Mouse (Mus musculus) MEL (cell line): ENCODE measurements at regions not wholly inside any gene's neighbourhood (a gene's known extent, or its start where the extent isn't known, plus 50 kb on each side); places are given as distances from the start of the nearest gene placed in this dataset.

ENCODE experiments used
- DNase-seq: peaks from one replicate; pipeline ENCODE4 v3.0.0; 2011; ENCODE audit warnings: low read depth, low spot score
- H3K27ac ChIP-seq: 2 replicates; pipeline ENCODE4 v1.5.1; 2012; ENCODE audit warnings: low read depth, mild to moderate bottlenecking, control low read depth, low read length, moderate library complexity; ENCODE audit not compliant: control insufficient read depth
- H3K27me3 ChIP-seq, 2 experiments: fragments of 150-350 bp in 1 of 2; sonication (generic) in 1 of 2; 2 replicates each; pipeline ENCODE4 v1.6.1; 2012; ENCODE audit warnings: low read length in 2 of 2, mild to moderate bottlenecking in 2 of 2, improper control_type of control experiment in 1 of 2, moderate library complexity in 1 of 2; ENCODE audit not compliant: insufficient read depth in 2 of 2, control insufficient read depth in 1 of 2
- H3K36me3 ChIP-seq, 2 experiments: 2 replicates each; pipeline ENCODE4 v1.6.1; 2012 to 2014; ENCODE audit warnings: low read length in 2 of 2, improper control_type of control experiment in 1 of 2, inconsistent platforms in 1 of 2, mild to moderate bottlenecking in 1 of 2; ENCODE audit not compliant: insufficient read depth in 2 of 2, control insufficient read depth in 1 of 2
- H3K4me1 ChIP-seq, 2 experiments: fragments of 150-350 bp in 1 of 2; sonication (generic) in 1 of 2; 2 replicates each; pipeline ENCODE4 v1.6.1; 2012; ENCODE audit warnings: low read length in 2 of 2, improper control_type of control experiment in 1 of 2, mild to moderate bottlenecking in 1 of 2; ENCODE audit not compliant: insufficient read depth in 2 of 2, control insufficient read depth in 1 of 2
- H3K4me3 ChIP-seq, 2 experiments: fragments of 150-350 bp in 1 of 2; sonication (generic) in 1 of 2; 2 replicates each; pipeline ENCODE4 v1.5.1; 2012; ENCODE audit warnings: low read depth in 2 of 2, low read length in 2 of 2, mild to moderate bottlenecking in 2 of 2, moderate library complexity in 2 of 2, control low read depth in 1 of 2, improper control_type of control experiment in 1 of 2; ENCODE audit not compliant: control insufficient read depth in 1 of 2, insufficient read depth in 1 of 2
- H3K79me2 ChIP-seq: 2 replicates; pipeline ENCODE4 v1.6.1; 2012; ENCODE audit warnings: mild to moderate bottlenecking, low read length, moderate library complexity; ENCODE audit not compliant: control insufficient read depth, poor library complexity, insufficient read depth
- H3K9ac ChIP-seq: 2 replicates; pipeline ENCODE4 v1.6.1; 2012; ENCODE audit warnings: low read depth, mild to moderate bottlenecking, control low read depth, low read length, moderate library complexity; ENCODE audit not compliant: control insufficient read depth, poor library complexity, severe bottlenecking
- H3K9me3 ChIP-seq: fragments of 150-350 bp; sonication (generic); replicated peaks from 2 replicates; pipeline ENCODE4 v1.6.1; 2012; ENCODE audit warnings: mild to moderate bottlenecking, low read length, improper control_type of control experiment, moderate library complexity; ENCODE audit not compliant: insufficient read depth
- BHLHE40 ChIP-seq: IDR thresholded peaks from 2 replicates; pipeline ENCODE4 v1.6.1; 2012; ENCODE audit warnings: low read depth, mild to moderate bottlenecking, inconsistent platforms, low read length, improper control_type of control experiment, borderline replicate concordance
- CHD1 ChIP-seq: IDR thresholded peaks from 2 replicates; pipeline ENCODE4 v1.6.1; 2012; ENCODE audit warnings: low read depth, mild to moderate bottlenecking, inconsistent platforms, low read length, improper control_type of control experiment
- CTCF ChIP-seq, 3 experiments: IDR thresholded peaks in 2 of 3; conservative IDR thresholded peaks in 1 of 3; 2 replicates each; pipeline ENCODE4 v1.5.1; 2011 to 2012; ENCODE audit warnings: low read length in 3 of 3, low read depth in 2 of 3, mild to moderate bottlenecking in 2 of 3, improper control_type of control experiment in 1 of 3, inconsistent platforms in 1 of 3, mixed read lengths in 1 of 3, moderate library complexity in 1 of 3; ENCODE audit not compliant: control insufficient read depth in 1 of 3, insufficient read depth in 1 of 3, poor library complexity in 1 of 3, severe bottlenecking in 1 of 3
- ELF1 ChIP-seq: IDR thresholded peaks from 2 replicates; pipeline ENCODE4 v1.6.1; 2014; ENCODE audit warnings: low read depth, mild to moderate bottlenecking, inconsistent platforms, low read length, improper control_type of control experiment, moderate library complexity
- GABPA ChIP-seq: IDR thresholded peaks from 2 replicates; pipeline ENCODE4 v1.6.1; 2012; ENCODE audit warnings: low read depth, mild to moderate bottlenecking, inconsistent platforms, low read length, improper control_type of control experiment, moderate library complexity
- GATA1 ChIP-seq: IDR thresholded peaks from 2 replicates; pipeline ENCODE4 v1.6.1; 2011; ENCODE audit warnings: low read depth, low read length, improper control_type of control experiment
- HCFC1 ChIP-seq: IDR thresholded peaks from 2 replicates; pipeline ENCODE4 v1.6.1; 2012; ENCODE audit warnings: low read depth, mild to moderate bottlenecking, inconsistent platforms, low read length, improper control_type of control experiment, moderate library complexity
- KAT2A ChIP-seq: conservative IDR thresholded peaks from 2 replicates; pipeline ENCODE4 v1.6.1; 2012; ENCODE audit warnings: low read depth, low read length, improper control_type of control experiment, inconsistent platforms
- MAX ChIP-seq: IDR thresholded peaks from 2 replicates; pipeline ENCODE4 v1.6.1; 2011; ENCODE audit warnings: low read length, improper control_type of control experiment
- MXI1 ChIP-seq: IDR thresholded peaks from 2 replicates; pipeline ENCODE4 v1.6.1; 2011; ENCODE audit warnings: mild to moderate bottlenecking, low read depth, low read length, improper control_type of control experiment
- MYB ChIP-seq: IDR thresholded peaks from 2 replicates; pipeline ENCODE4 v1.6.1; 2011; ENCODE audit warnings: mild to moderate bottlenecking, low read depth, low read length, improper control_type of control experiment
- MYC ChIP-seq: IDR thresholded peaks from 2 replicates; pipeline ENCODE4 v1.6.1; 2011; ENCODE audit warnings: low read depth, mild to moderate bottlenecking, low read length, improper control_type of control experiment, moderate library complexity
- NELFE ChIP-seq: IDR thresholded peaks from 2 replicates; pipeline ENCODE4 v1.6.1; 2011; ENCODE audit warnings: low read depth, low read length, improper control_type of control experiment
- NRF1 ChIP-seq: IDR thresholded peaks from 2 replicates; pipeline ENCODE4 v1.6.1; 2014; ENCODE audit warnings: low read depth, mild to moderate bottlenecking, inconsistent platforms, low read length, improper control_type of control experiment, moderate library complexity; ENCODE audit not compliant: poor library complexity, insufficient read depth, severe bottlenecking
- POLR2AphosphoS2 ChIP-seq: IDR thresholded peaks from 2 replicates; pipeline ENCODE4 v1.6.1; 2011; ENCODE audit warnings: low read length, improper control_type of control experiment
- POLR2AphosphoS5 ChIP-seq: IDR thresholded peaks from 2 replicates; pipeline ENCODE4 v1.6.1; 2012; ENCODE audit warnings: low read depth, borderline replicate concordance, mild to moderate bottlenecking, inconsistent platforms, low read length, moderate library complexity, mixed read lengths
- RAD21 ChIP-seq: IDR thresholded peaks from 2 replicates; pipeline ENCODE4 v1.6.1; 2011; ENCODE audit warnings: mild to moderate bottlenecking, low read depth, low read length, improper control_type of control experiment
- RCOR1 ChIP-seq: IDR thresholded peaks from 2 replicates; pipeline ENCODE4 v1.6.1; 2012; ENCODE audit warnings: low read depth, mild to moderate bottlenecking, inconsistent platforms, low read length, improper control_type of control experiment
- SIN3A ChIP-seq: IDR thresholded peaks from 2 replicates; pipeline ENCODE4 v1.6.1; 2012; ENCODE audit warnings: low read length, improper control_type of control experiment, inconsistent platforms
- SMC3 ChIP-seq: IDR thresholded peaks from 2 replicates; pipeline ENCODE4 v1.6.1; 2011; ENCODE audit warnings: low read depth, low read length, improper control_type of control experiment
- TAL1 ChIP-seq: IDR thresholded peaks from 2 replicates; pipeline ENCODE4 v1.6.1; 2012; ENCODE audit warnings: mild to moderate bottlenecking, inconsistent platforms, low read length, moderate library complexity, mixed read lengths
- TCF12 ChIP-seq: IDR thresholded peaks from 2 replicates; pipeline ENCODE4 v1.6.1; 2014; ENCODE audit warnings: low read depth, mild to moderate bottlenecking, inconsistent platforms, low read length, improper control_type of control experiment, moderate library complexity
- USF1 ChIP-seq: IDR thresholded peaks from 2 replicates; pipeline ENCODE4 v1.6.1; 2014; ENCODE audit warnings: low read depth, mild to moderate bottlenecking, inconsistent platforms, low read length, improper control_type of control experiment, moderate library complexity
- USF2 ChIP-seq, 2 experiments: IDR thresholded peaks; 2 replicates each; pipeline ENCODE4 v1.6.1; 2011 to 2012; ENCODE audit warnings: improper control_type of control experiment in 2 of 2, low read length in 2 of 2, borderline replicate concordance in 1 of 2, inconsistent platforms in 1 of 2, low read depth in 1 of 2, mild to moderate bottlenecking in 1 of 2; ENCODE audit not compliant: insufficient read depth in 1 of 2
- ZKSCAN1 ChIP-seq: IDR thresholded peaks from 2 replicates; pipeline ENCODE4 v1.6.1; 2012; ENCODE audit warnings: low read depth, mild to moderate bottlenecking, inconsistent platforms, low read length, improper control_type of control experiment, moderate library complexity
- ZMIZ1 ChIP-seq: IDR thresholded peaks from 2 replicates; pipeline ENCODE4 v1.6.1; 2012; ENCODE audit warnings: low read depth, mild to moderate bottlenecking, inconsistent platforms, low read length, improper control_type of control experiment, moderate library complexity

DNA sequence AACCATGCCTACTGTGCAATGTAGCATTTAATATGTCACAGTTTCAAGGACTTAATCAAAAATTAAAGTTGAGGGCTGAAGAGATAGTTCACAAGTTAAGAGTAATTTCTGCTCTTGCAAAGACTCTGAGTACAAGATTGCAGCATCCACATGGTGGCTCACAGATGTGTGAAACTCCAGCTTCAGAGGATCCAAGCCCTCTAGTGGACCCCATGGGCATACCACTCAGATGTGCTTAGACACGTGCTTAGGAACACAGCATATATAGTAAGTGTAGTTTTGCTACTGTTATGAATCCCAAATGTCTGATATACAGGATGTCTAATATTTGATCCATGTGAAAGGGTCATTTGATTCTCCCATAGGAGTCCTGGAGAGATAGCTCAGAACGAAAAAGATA is 55.0 kb upstream of the Mad2l1 start:
- DNase-seq = peak; percentile 64
- no peak overlapping the region for H3K9ac ChIP-seq
- no peaks in the 10 kb centered on the region for H3K9me3 ChIP-seq
- no peak for TF ChIP-seq GATA1
- peak; percentile 49 to 66 (median 50) for TF ChIP-seq CTCF (IDR thresholded peaks at IDR 0.05 in 2 of 3, conservative IDR thresholded peaks at IDR 0.05 in 1 of 3; ENCODE audit: control insufficient read depth in 1 of 3, insufficient read depth in 1 of 3, low read depth in 2 of 3, low read length in 3 of 3, poor library complexity in 1 of 3, severe bottlenecking in 1 of 3)
- TF ChIP-seq NRF1 = no peak
- TF ChIP-seq RAD21 = peak; percentile 38
- TF ChIP-seq MYB = no peak
- no peak for TF ChIP-seq TAL1
- no peak for TF ChIP-seq KAT2A
- no peak for TF ChIP-seq ZKSCAN1
- peak; percentile 86 for TF ChIP-seq MYC
- TF ChIP-seq ZMIZ1 = no peak
- no peak for TF ChIP-seq TCF12
- no peak for TF ChIP-seq USF2 (IDR thresholded peaks at IDR 0.05; ENCODE audit: borderline replicate concordance in 1 of 2, insufficient read depth in 1 of 2, low read depth in 1 of 2, low read length in 2 of 2)
- peak; percentile 60 for TF ChIP-seq MAX
- no peak for TF ChIP-seq POLR2AphosphoS5
- TF ChIP-seq CHD1 = no peak
- TF ChIP-seq MXI1 = no peak
- 0 out of 2 replicates have a peak, but pooled peaks have one; percentile 25 for TF ChIP-seq BHLHE40
- TF ChIP-seq USF1 = no peak
- TF ChIP-seq POLR2AphosphoS2 = no peak
- TF ChIP-seq SMC3 = peak; percentile 63
- H3K27ac ChIP-seq = no peak overlapping the region
- no peaks in the 10 kb centered on the region for H3K4me1 ChIP-seq
- no peaks in the 10 kb centered on the region for H3K79me2 ChIP-seq
- H3K36me3 ChIP-seq = no peaks in the 10 kb centered on the region
- no peak overlapping the region for H3K4me3 ChIP-seq
- H3K27me3 ChIP-seq = no peaks in the 10 kb centered on the region; a peak in 1 of 4 replicates

DNA sequence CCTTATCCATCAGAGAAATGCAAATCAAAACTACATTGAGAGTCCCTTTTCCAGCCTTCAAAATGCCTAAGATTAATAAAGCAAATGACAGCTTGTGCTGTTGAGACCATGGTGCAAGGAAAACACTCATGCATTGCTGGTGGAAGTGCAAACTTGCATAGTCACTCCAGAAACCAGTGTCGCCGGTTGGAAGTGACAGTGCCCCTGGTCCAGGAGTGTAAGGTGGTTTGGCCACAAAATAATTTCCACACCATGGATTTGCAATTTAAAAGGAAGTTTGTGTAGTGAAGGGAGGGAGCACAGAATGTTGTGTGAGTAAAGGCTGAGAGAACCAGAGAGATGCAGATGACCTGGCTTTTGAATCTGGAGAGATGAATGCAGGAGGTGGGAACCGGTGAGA is 52.4 kb upstream of the Mad2l1 start:
- no peak for DNase-seq
- H3K4me3 ChIP-seq = no peak overlapping the region
- TF ChIP-seq NELFE (no peak), HCFC1 (no peak), USF2 (IDR thresholded peaks at IDR 0.05; ENCODE audit: borderline replicate concordance in 1 of 2, insufficient read depth in 1 of 2, low read depth in 1 of 2, low read length in 2 of 2) (no peak), KAT2A (no peak), ELF1 (no peak), MAX (no peak), TCF12 (no peak), RAD21 (no peak), RCOR1 (no peak), BHLHE40 (no peak), GATA1 (no peak), NRF1 (no peak), SIN3A (no peak), MYC (no peak), CHD1 (no peak), MYB (no peak), GABPA (no peak)
- H3K27me3 ChIP-seq = no peaks in the 10 kb centered on the region
- no peak overlapping the region for H3K27ac ChIP-seq
- no peaks in the 10 kb centered on the region for H3K4me1 ChIP-seq
- no peaks in the 10 kb centered on the region for H3K9me3 ChIP-seq
- H3K79me2 ChIP-seq = no peaks in the 10 kb centered on the region
- no peak overlapping the region for H3K9ac ChIP-seq
- no peaks in the 10 kb centered on the region for H3K36me3 ChIP-seq
